Mouse (Mus musculus): ENCODE results near the gene Vmn1r139.
"Not testable (repeated sequence)": the region's sequence is repeated elsewhere in the genome, so short reads cannot be mapped to it uniquely, and the experiment has no call there.

GRCm38 (mm10) chr7:22056205-22056604, 12.7 kb upstream of the Vmn1r139 start, which contains the start of gene Gm6176:
- TF ChIP-seq POLR2A (IDR thresholded peaks at IDR 0.05; ENCODE audit: borderline replicate concordance, extremely low read depth, low read depth, low read length); CTCF (IDR thresholded peaks at IDR 0.05; ENCODE audit: insufficient read depth, low read length): not testable (repeated sequence)
